Mouse (Mus musculus): ENCODE measurements around the gene Hormad2. TPM values are rescaled to one million over a fixed set of nuclear protein-coding genes. Genes with fewer than 3 reads are reported as not detected.

Gene Hormad2
- polyA plus RNA-seq, 1 experiment from 2014 or later = 0.09 TPM

DNA sequence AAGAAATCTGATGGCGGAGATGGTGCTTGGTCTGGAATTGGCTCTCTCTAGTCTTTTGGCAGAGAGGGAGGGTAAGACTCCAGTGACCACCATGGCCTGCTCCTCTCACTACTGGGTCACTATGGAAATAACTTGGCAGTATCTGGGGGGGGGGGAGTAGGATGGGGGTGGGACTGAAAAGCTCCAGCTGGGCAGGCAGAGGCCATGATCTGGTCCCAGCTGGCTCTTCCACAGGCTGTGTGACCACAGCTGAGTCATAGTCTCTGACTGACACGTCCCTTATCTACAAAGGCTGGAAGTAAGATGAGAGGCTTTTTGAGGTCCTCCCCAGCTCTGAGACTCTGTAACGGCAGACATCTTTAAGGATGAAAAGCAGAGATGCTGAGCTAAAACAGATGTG lies 143.2 kb downstream of the Hormad2 start:
- H3K4me1 ChIP-seq = peaks cover 34% of the 10 kb centered on the region
- H3K36me3 ChIP-seq = no peaks in the 10 kb centered on the region
- H3K9me3 ChIP-seq (replicated peaks) = no peaks in the 10 kb centered on the region
- ATAC-seq (replicated peaks; ENCODE audit: low FRiP score) = no peak
- no peaks in the 10 kb centered on the region for H3K27me3 ChIP-seq
- WGBS = 53% methylated on average over 3 of the region's 3 CpGs
- no peak overlapping the region for H3K4me2 ChIP-seq
- no peak overlapping the region for H3K4me3 ChIP-seq (replicated peaks)
- H3K27ac ChIP-seq = no peak overlapping the region
- no peak overlapping the region for H3K9ac ChIP-seq

- WGBS = 64% methylated on average over 10 of the region's 10 CpGs
Observed at GRCm38 (mm10) chr11:4296610-4297275, 144.2 kb downstream of the Hormad2 start.

More at GRCm38 (mm10) chr11:4296610-4297275, 144.2 kb downstream of the Hormad2 start:
- Histone ChIP-seq H3K9ac (no peak overlapping the region), H3K4me1 (peaks cover 29% of the 10 kb centered on the region), H3K27ac (no peak overlapping the region), H3K36me3 (no peaks in the 10 kb centered on the region), H3K4me2 (no peak overlapping the region), H3K4me3 (replicated peaks) (no peak overlapping the region), H3K27me3 (no peaks in the 10 kb centered on the region), H3K9me3 (replicated peaks) (no peaks in the 10 kb centered on the region)
- no peak for ATAC-seq (replicated peaks; ENCODE audit: low FRiP score)

Other genes starting within 250 kb of the Hormad2 start
- 6.0 and 6.5 TPM in 2 replicates for gene Castor1, start 222.9 kb downstream of the Hormad2 start, polyA plus RNA-seq (2015; fragmentation: Nextera tagmentation; extraction: Ambion mirVana)
- not detected in 2 replicates for gene Osm, start 204.7 kb downstream of the Hormad2 start, polyA plus RNA-seq (2015; fragmentation: Nextera tagmentation; extraction: Ambion mirVana)
- 0.08 and 0.22 TPM in 2 replicates for gene Lif, start 183.5 kb downstream of the Hormad2 start, polyA plus RNA-seq (2015; fragmentation: Nextera tagmentation; extraction: Ambion mirVana)
- 24.4 and 25.6 TPM in 2 replicates for gene Mtmr3, start 153.8 kb upstream of the Hormad2 start, polyA plus RNA-seq (2015; fragmentation: Nextera tagmentation; extraction: Ambion mirVana)
- gene Gm11032, start 179.0 kb upstream of the Hormad2 start, polyA plus RNA-seq (2015; fragmentation: Nextera tagmentation; extraction: Ambion mirVana) = not detected in 2 replicates
- 34.5 and 36.5 TPM in 2 replicates for gene Ascc2, start 196.6 kb upstream of the Hormad2 start, polyA plus RNA-seq (2015; fragmentation: Nextera tagmentation; extraction: Ambion mirVana)